Mouse (Mus musculus): Measurements from ENCODE around the gene Rnf24.

GRCm38 (mm10) chr2:131265056-131265455, 87.6 kb downstream of the Rnf24 start:
- TF ChIP-seq POLR2A (IDR thresholded peaks at IDR 0.05; ENCODE audit: borderline replicate concordance, insufficient read depth, low read length): no peak
- no peak for TF ChIP-seq CTCF (IDR thresholded peaks at IDR 0.05; ENCODE audit: borderline replicate concordance, insufficient read depth, low read depth, low read length)
